Comparison of ENCODE assay signal across 35 mouse cellular contexts in the genomic region with DNA sequence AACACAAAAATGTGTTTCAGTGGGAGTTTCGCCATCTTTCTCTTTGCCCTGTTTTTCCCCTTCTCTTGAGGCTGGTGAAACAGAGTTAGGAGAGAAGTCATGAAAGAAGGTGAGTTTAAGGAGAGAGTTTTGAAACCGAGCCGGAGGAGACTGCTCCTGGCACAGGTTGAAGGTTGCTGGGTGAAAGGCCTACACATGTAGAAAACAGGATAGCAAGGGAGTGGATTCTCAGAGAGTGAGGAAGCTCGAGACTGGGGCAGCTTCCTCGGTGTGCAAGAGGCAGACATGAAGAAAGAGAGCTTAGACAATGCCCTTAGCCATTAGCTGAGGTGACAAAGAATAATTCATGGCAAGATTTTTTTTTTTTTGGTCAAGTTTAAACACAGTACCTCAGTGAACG. TPM values are rescaled to one million over a fixed set of nuclear protein-coding genes. Genes with fewer than 3 reads are reported as not detected.
DNase-seq lines count a peak whose midpoint lies in the region; ATAC-seq and TF ChIP-seq lines count a peak whose summit lies in the region.
"Had no signal": no experiment of that assay in that cellular context is flagged by ENCODE, and none has a peak within 500 bp of the region (broad histone marks: within the 10 kb centered on the region; RNA-seq: fewer than 3 reads in every experiment).

No protein-coding gene starts in this region.

- H3K9me3 ChIP-seq in heart, embryonic 10.5 days, result no peaks in the 10 kb centered on the region
- H3K9me3 ChIP-seq in liver, embryonic 12.5 days (replicated peaks), result no peaks in the 10 kb centered on the region
- H3K9me3 ChIP-seq: G1E; heart, embryonic 12.5 days; heart, embryonic 15.5 days had no signal

- no peak for TF ChIP-seq EP300 in heart, adult 2 months (IDR thresholded peaks at IDR 0.05; ENCODE audit: insufficient read depth, low read depth, low read length)

- peaks cover 38% of the 10 kb centered on the region for H3K4me1 ChIP-seq in heart, adult 2 months (ENCODE audit: control insufficient read depth, insufficient read depth, low read length)
- H3K4me1 ChIP-seq in heart, embryonic 10.5 days, result no peaks in the 10 kb centered on the region
- peaks cover 44% of the 10 kb centered on the region for H3K4me1 ChIP-seq in liver, adult 2 months (ENCODE audit: control insufficient read depth, insufficient read depth, low read length)
- H3K4me1 ChIP-seq in liver, embryonic 12.5 days, result no peaks in the 10 kb centered on the region
- H3K4me1 ChIP-seq in cortical plate, adult 2 months (ENCODE audit: control insufficient read depth, insufficient read depth, low read length), result no peaks in the 10 kb centered on the region; the same call in 1 of the 2 replicates

- peaks cover 6% of the 10 kb centered on the region for H3K79me2 ChIP-seq in heart, adult 2 months (replicated peaks; ENCODE audit: control insufficient read depth, insufficient read depth, low read length)
- peaks cover 24% of the 10 kb centered on the region for H3K79me2 ChIP-seq in liver, adult 2 months (ENCODE audit: control insufficient read depth, insufficient read depth, low read length)

- no peak for ATAC-seq in liver, embryonic 12.5 days
- ATAC-seq: forebrain, embryonic 14.5 days; forebrain, postnatal 0 days; hindbrain, postnatal 0 days; inflammation-experienced regulatory T-cells, adult 6 months; intestine, embryonic 16.5 days; Patski had no signal

- no peak overlapping the region for H3K4me3 ChIP-seq in heart, adult 2 months
- no peak overlapping the region for H3K4me3 ChIP-seq in heart, embryonic 10.5 days
- H3K4me3 ChIP-seq in liver, adult 2 months (ENCODE audit: insufficient read depth, low read depth, low read length), result no peak overlapping the region
- no peak overlapping the region for H3K4me3 ChIP-seq in liver, embryonic 12.5 days
- H3K4me3 ChIP-seq in cortical plate, adult 2 months (ENCODE audit: insufficient read depth, low read length), result no peak overlapping the region
- H3K4me3 ChIP-seq: heart, embryonic 12.5 days; heart, embryonic 15.5 days had no signal

- no peak overlapping the region for H3K4me2 ChIP-seq in liver, embryonic 12.5 days
- H3K4me2 ChIP-seq: heart, embryonic 12.5 days; heart, embryonic 15.5 days; hindbrain, embryonic 14.5 days had no signal

- no peak for TF ChIP-seq POLR2A in heart, adult 2 months (IDR thresholded peaks at IDR 0.05; ENCODE audit: insufficient read depth, low read depth, low read length)
- no peak for TF ChIP-seq POLR2A in liver, adult 2 months (IDR thresholded peaks at IDR 0.05; ENCODE audit: extremely low read depth, insufficient read depth, low read length)
- no peak for TF ChIP-seq POLR2A in cortical plate, adult 2 months (IDR thresholded peaks at IDR 0.05; ENCODE audit: extremely low read depth, insufficient read depth, low read length)

- intact Hi-C loops in heart, adult 2 months (cut with DNase I), result no loop called here

- H3K27ac ChIP-seq in heart, adult 2 months, result peak overlapping the region; percentile 86
- no peak overlapping the region for H3K27ac ChIP-seq in heart, embryonic 10.5 days
- H3K27ac ChIP-seq in liver, adult 2 months (replicated peaks; ENCODE audit: insufficient read depth, low read depth, low read length), result peak overlapping the region; percentile 52
- H3K27ac ChIP-seq in liver, embryonic 12.5 days, result no peak overlapping the region
- H3K27ac ChIP-seq in cortical plate, adult 2 months (ENCODE audit: insufficient read depth, low read length), result peak overlapping the region; percentile 53
- H3K27ac ChIP-seq: heart, embryonic 15.5 days; hindbrain, embryonic 14.5 days; hindbrain, postnatal 0 days had no signal

- no peaks in the 10 kb centered on the region for H3K27me3 ChIP-seq in heart, adult 2 months (ENCODE audit: control insufficient read depth, insufficient read depth, low read length)
- H3K27me3 ChIP-seq in heart, embryonic 10.5 days (ENCODE audit: insufficient read depth, poor library complexity, severe bottlenecking), result no peaks in the 10 kb centered on the region
- H3K27me3 ChIP-seq in liver, adult 2 months (ENCODE audit: control insufficient read depth, insufficient read depth, low read length), result no peaks in the 10 kb centered on the region
- no peaks in the 10 kb centered on the region for H3K27me3 ChIP-seq in liver, embryonic 12.5 days (replicated peaks)
- H3K27me3 ChIP-seq: CH12.LX; heart, embryonic 12.5 days; heart, embryonic 15.5 days; Patski had no signal

- peak; percentile 42 for DNase-seq in adrenal gland, postnatal 14 days
- no peak for DNase-seq in adrenal gland, adult 18-20 months (ENCODE audit: low spot score in 2 of 2)
- DNase-seq in heart, adult 2 months, result no peak
- no peak for DNase-seq in heart, embryonic 10.5 days (ENCODE audit: low spot score)
- peak; percentile 53 for DNase-seq in liver, adult 2 months (ENCODE audit: extremely low read depth, low read depth, low spot score)
- DNase-seq: adrenal gland, adult 2 months; B cell, adult 2 months; cerebellum, adult 11-12 months; cerebellum, adult 8-10 months; cerebellum, postnatal 10 days; cerebellum, postnatal 36 days; forebrain, postnatal 0 days; gastrocnemius, postnatal 36 days; heart, postnatal 14 days; heart, postnatal 4 days; kidney, adult 18-20 months had no signal

- 51% methylated on average over 6 of the region's 6 CpGs for WGBS in heart, adult 2 months
- 82% methylated on average over 6 of the region's 6 CpGs for WGBS in heart, embryonic 10.5 days
- WGBS in liver, adult 2 months, result 62% methylated on average over 6 of the region's 6 CpGs
- WGBS in liver, embryonic 12.5 days (ENCODE audit: insufficient replicate concordance), result 70% methylated on average over 6 of the region's 6 CpGs

- H3K9ac ChIP-seq in heart, adult 2 months (ENCODE audit: low read depth, low read length), result no peak overlapping the region
- no peak overlapping the region for H3K9ac ChIP-seq in liver, adult 2 months (ENCODE audit: low read depth, low read length)
- H3K9ac ChIP-seq in liver, embryonic 12.5 days, result no peak overlapping the region
- H3K9ac ChIP-seq: forebrain, postnatal 0 days; heart, embryonic 12.5 days; heart, embryonic 15.5 days; hindbrain, embryonic 14.5 days had no signal

- TF ChIP-seq CTCF in heart, adult 2 months (IDR thresholded peaks at IDR 0.05), result no peak
- no peak for TF ChIP-seq CTCF in liver, adult 2 months (IDR thresholded peaks at IDR 0.05; ENCODE audit: low read depth, low read length)
- no peak for TF ChIP-seq CTCF in cortical plate, adult 2 months (IDR thresholded peaks at IDR 0.05; ENCODE audit: extremely low read depth, insufficient read depth, low read length)

- peaks cover 78% of the 10 kb centered on the region for H3K36me3 ChIP-seq in heart, adult 2 months (ENCODE audit: control insufficient read depth, insufficient read depth, low read length)
- no peaks in the 10 kb centered on the region for H3K36me3 ChIP-seq in heart, embryonic 10.5 days
- H3K36me3 ChIP-seq in liver, adult 2 months (ENCODE audit: control insufficient read depth, insufficient read depth, low read length), result peaks cover 10% of the 10 kb centered on the region
- H3K36me3 ChIP-seq in liver, embryonic 12.5 days, result no peaks in the 10 kb centered on the region
- H3K36me3 ChIP-seq: G1E; heart, embryonic 12.5 days; heart, embryonic 15.5 days had no signal

RNA-seq across cellular contexts. Expression of gene 4930455H04Rik, which starts 14.7 kb away (rescaled TPM):
- total RNA-seq in adrenal gland, postnatal 14 days (2021), result not detected in 2 replicates
- total RNA-seq in adrenal gland, adult 18-20 months (2021), result under 1 TPM in 1 of 2 experiments, not detected in 1; 0.29 TPM
- not detected for total RNA-seq in heart, adult 2 months (2021)
- 0.16 TPM in 1 of 2 replicates, not detected in the other for polyA plus RNA-seq in heart, adult 2 months (2012; rRNA removed)
- not detected in 2 replicates for polyA plus RNA-seq in heart, embryonic 10.5 days (2016; fragmentation: Nextera tagmentation; extraction: Ambion mirVana)
- total RNA-seq in liver, adult 2 months (2014; rRNA removed), result 0.09 TPM in 1 of 2 replicates, not detected in the other
- polyA plus RNA-seq in liver, adult 2 months (2012; rRNA removed), result not detected in 2 replicates
- polyA plus RNA-seq in liver, embryonic 12.5 days (2016; fragmentation: Nextera tagmentation; extraction: Ambion mirVana), result not detected in 2 replicates
- polyA plus RNA-seq in cortical plate, adult 2 months (2012; rRNA removed), result not detected in 2 replicates
- total RNA-seq: adrenal gland, adult 2 months; adrenal gland, postnatal 4 days; CH12.LX; forebrain, postnatal 0 days; G1E; granulocyte monocyte progenitor cell, adult 5-6 weeks; heart, postnatal 14 days; hindbrain, postnatal 0 days had no signal
- polyA plus RNA-seq: adrenal gland, adult 2 months; embryonic facial prominence, embryonic 11.5 days; embryonic facial prominence, embryonic 14.5 days; forebrain, embryonic 11.5 days; forebrain, embryonic 14.5 days; forebrain, postnatal 0 days; frontal cortex, adult 2 months; G1E; heart, embryonic 12.5 days; heart, embryonic 15.5 days; hindbrain, embryonic 11.5 days; hindbrain, embryonic 14.5 days; hindbrain, postnatal 0 days; inflammation-experienced regulatory T-cells, adult 6 months; intestine, embryonic 16.5 days; Patski had no signal

RNA-seq across cellular contexts. Expression of gene Palmd, which starts 15.4 kb away (rescaled TPM):
- 61.6 and 77.5 TPM in 2 replicates for total RNA-seq in adrenal gland, postnatal 14 days (2021)
- total RNA-seq in adrenal gland, adult 18-20 months (2021), result 10 to 100 TPM; 30.6 to 45.9 TPM
- 10 to 100 TPM; 55.2 to 55.6 TPM for total RNA-seq in heart, adult 2 months (2021)
- 13.7 and 21.2 TPM in 2 replicates for polyA plus RNA-seq in heart, adult 2 months (2012; rRNA removed)
- polyA plus RNA-seq in heart, embryonic 10.5 days (2016; fragmentation: Nextera tagmentation; extraction: Ambion mirVana), result 3.9 and 6.6 TPM in 2 replicates
- 14.2 and 16.5 TPM in 2 replicates for total RNA-seq in liver, adult 2 months (2014; rRNA removed)
- 6.6 and 6.9 TPM in 2 replicates for polyA plus RNA-seq in liver, adult 2 months (2012; rRNA removed)
- polyA plus RNA-seq in liver, embryonic 12.5 days (2016; fragmentation: Nextera tagmentation; extraction: Ambion mirVana), result 3.0 and 4.0 TPM in 2 replicates
- 9.4 and 10.5 TPM in 2 replicates for polyA plus RNA-seq in cortical plate, adult 2 months (2012; rRNA removed)
- total RNA-seq: CH12.LX; granulocyte monocyte progenitor cell, adult 5-6 weeks had no signal
- polyA plus RNA-seq: G1E; inflammation-experienced regulatory T-cells, adult 6 months had no signal

Comparison
In these comparisons a context has a peak if more than half of its experiments do, and no peak if none do; other contexts are left out.
1. DNase-seq: peak in adrenal gland, postnatal 14 days (single experiment) and liver, adult 2 months (single experiment); none in adrenal gland, adult 18-20 months (0 of 2), heart, adult 2 months (0 of 2) and heart, embryonic 10.5 days (single experiment).
2. H3K27ac ChIP-seq: peak in heart, adult 2 months (single experiment), liver, adult 2 months (single experiment) and cortical plate, adult 2 months (single experiment); none in heart, embryonic 10.5 days (single experiment) and liver, embryonic 12.5 days (single experiment).